Mouse (Mus musculus) liver, adult (tissue): ENCODE measurements around the gene Lrrc41.

Experiments
- GATA4 ChIP-seq: IDR thresholded peaks from 2 replicates; pipeline ENCODE4 v1.6.1; 2014; ENCODE audit warnings: mild to moderate bottlenecking, low read length; ENCODE audit not compliant: insufficient replicate concordance

The Lrrc41 gene

DNA sequence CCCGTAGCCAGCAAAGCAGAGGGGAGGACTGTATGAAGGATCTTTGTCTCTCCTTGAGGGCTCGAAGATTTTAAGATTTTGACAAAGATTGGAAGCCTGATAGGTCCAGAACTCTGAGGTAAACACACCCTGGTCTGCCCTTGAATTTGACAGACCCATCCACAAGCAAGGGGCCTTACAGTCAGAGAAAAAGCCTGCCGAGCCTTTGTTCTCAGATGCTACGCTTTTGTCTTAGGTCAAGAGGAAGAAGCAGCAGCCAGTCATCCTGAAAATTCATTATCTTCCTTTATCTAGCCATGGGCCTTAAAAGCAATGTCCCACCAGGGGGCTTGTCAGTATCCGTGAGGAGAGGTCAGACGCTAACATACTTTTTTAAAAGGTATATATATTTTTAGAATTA is 52.9 kb downstream of the Lrrc41 start:
- no peak for TF ChIP-seq GATA4

DNA sequence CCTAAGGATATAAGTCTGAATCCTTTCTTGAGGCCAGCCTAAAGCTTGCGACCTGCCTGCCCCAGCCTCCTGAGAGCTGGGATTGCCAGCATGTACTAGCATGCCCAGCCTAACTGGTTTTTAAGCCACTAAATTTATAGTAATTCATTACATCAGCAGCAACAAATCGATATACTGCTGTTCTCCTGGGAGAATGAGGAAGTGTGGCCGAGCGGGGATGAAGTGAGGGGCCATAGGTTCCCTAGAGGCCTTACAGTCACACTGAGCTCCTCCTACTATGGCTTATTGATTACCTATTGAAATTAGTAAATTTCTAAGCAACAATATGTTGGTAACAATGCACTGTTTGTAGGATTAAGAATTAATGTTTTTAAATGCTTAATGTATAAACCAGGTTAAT is 58.1 kb downstream of the Lrrc41 start:
- TF ChIP-seq GATA4, result no peak

DNA sequence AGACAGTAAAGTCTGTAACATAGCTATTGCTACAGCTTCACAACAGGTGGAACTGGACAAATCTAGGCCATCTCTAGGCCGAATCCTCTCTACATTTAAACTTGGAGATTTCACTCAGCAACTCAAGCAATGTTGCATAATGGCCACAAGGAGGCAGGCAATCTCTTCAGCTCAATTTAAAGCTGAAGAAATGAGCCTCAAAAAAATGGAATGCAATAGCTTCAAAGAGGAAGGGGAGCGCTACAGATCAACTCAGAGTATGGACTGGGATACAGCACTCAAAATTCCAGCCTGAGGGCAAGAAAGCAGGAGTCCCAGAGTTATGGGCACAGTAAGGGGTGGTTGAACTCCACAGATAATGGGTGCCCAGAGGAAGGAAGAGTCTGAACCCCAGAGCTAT is 59.9 kb downstream of the Lrrc41 start:
- TF ChIP-seq GATA4, result no peak

DNA sequence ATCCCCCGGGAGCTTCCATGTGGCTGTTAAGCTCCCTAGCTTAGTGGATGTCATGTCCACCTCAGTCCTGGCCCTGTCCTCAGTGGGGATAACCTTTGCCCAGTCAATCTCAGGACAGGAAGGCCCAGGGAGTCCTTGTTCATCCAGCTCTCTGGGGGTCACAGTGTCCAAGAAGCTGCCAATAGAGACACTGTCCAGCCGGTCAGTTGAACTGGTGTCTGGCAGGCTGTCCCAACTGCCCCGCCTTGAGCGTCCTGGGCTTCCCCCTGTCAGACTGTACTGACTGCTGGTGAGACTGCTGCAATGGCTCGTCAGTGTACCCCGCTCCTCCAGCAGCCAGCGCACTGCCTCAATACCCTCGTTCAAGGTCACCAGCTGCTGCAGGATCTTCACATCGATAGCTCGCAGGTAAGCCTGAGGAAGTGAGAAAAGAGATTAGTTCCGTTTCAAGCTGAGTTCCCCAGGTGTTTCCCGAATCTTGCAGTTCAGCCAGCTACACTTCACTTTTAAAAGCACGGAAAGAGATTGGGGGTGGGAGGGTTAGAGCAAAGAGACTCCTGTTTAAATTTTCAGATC is 62.4 kb downstream of the Lrrc41 start:
- TF ChIP-seq GATA4, result no peak

DNA sequence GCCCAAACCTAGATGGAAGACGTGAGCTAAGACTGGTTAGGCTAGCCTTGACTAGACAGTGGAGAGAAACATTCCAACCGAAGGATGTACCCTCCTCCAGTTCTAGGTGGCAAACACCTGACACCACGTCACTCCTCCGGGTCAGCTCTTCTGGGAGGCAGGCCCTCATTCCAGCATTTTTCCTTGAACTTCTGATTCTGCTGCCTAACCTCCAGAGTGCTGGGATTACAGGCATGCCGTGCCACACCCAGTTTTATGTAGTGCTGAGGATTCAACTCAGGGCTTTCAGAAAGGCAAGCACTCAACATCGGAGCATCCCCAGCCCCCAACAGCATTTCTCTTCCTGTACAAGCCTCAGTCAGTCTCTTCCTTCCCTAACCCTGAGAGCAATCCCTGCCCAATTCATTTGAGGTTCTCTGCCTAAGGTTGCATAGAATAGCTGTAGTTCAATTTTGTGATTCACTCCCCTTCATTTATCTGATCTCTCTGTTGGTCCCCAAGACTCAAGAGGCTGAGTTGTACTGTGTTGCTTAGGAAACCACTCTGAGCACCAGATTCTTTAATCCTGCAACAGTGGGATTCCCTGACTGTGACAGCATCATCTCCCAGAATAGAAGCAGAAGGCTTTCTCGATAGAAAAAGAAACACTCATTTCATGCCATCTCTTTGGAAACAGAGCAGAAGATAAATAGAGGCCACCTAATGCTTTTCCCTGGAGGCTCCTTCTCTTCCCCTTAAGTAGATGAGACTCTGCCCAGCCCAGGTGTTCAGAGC is 65.9 kb downstream of the Lrrc41 start:
- no peak for TF ChIP-seq GATA4

DNA sequence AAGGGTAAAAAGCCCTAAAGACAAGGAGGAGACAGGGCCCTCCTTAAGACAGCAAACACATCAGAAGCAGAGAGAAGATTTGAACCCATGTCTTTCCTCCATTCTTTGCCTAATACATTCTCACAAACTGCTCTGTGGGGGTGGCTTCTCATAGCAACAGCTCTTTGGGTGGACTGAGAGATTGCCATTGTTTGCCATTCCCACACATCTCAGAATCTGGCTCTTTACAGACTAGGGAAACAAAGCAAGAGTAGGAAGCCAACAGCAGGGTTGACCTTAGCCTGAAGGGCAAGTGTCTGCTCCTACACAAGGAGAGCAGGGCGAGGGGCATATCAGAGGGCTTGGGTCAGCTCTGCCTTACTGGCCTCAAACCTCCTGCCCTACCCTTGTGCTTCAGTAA is 66.7 kb downstream of the Lrrc41 start:
- TF ChIP-seq GATA4, result no peak

DNA sequence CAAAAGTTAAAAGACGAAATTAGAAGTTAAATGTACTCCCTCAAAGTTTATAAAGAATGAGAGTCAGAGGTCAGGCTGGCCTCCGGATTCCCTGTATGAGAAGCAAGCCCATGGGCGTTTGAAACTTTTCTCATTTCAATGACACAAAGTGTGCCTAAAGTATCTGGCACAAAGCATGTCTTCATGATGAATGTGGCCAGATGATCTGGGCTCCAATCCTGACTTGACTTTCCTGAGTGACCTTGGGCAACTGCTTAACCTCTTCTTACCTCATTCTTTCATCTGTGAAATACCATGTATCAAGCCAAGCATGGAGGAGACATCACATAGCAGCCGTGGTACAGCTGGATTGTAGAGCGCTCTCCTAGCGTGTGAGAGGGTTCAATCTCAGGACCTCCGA is 67.2 kb downstream of the Lrrc41 start:
- no peak for TF ChIP-seq GATA4

DNA sequence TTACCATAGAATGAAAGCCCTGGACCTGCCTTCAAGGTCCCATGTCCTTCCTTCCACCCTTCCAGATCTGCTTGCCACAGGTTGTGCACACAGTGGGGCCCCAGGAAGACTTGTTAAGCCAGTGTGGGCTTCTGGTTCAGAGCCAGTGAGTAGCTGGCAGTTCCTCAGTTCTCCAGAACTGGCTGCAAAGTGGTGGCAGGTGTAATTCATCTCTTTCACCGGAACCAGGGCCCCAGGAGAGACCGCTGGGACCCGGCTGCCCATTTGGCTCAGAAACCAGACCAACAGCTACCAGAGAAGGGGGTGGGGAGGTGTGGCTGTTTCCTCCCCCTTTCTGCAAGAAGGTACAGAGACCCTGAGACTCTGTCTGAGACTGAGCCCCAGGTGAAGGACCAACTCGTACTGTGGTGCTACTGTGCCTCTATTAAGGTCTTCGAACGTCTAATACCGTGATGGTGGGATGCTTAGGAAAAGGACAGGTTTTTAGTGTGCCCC is 68.3 kb downstream of the Lrrc41 start:
- TF ChIP-seq GATA4, result no peak

DNA sequence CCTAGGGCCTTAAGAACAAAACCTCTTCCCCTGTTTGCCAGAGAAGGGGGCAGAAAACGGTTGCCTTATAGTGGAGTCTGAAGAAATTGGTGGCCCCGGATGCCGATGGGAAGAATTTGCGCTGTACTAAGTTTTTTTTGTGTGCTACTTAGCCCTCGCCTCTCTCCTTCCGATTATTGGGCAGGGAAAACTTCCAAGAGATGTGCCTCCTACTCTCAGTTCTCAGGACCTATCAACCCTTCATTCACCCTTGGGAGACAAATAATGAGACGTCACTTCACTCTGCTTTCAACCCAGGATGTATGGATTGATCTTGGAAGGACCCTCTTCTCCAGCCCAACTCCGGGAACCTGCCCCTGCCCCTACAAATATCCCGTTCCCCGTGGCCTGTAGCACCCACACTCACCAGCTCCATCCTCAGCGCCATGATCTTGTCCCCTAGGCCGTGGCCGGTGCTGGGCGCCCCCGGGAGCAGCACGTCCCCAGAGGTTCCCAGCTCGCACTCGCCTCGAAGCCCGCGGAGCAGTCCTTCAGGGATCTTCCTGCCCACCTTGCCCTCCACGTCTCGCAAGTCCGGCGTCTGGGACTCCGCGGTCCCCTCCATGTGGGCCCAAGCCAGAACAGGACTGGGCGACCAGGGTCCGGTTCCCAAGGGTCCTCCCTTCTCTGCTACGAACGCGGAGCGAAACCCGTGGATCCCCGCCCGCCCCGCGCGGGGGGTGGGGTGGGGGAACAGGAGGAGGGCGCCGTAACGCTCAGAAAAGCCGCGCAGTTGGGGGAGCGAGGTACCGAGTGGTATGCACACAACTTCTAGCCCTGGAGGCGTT is 69.0 kb downstream of the Lrrc41 start:
- no peak for TF ChIP-seq GATA4
